Mouse (Mus musculus): ENCODE data around the gene Olfr969.

DNA sequence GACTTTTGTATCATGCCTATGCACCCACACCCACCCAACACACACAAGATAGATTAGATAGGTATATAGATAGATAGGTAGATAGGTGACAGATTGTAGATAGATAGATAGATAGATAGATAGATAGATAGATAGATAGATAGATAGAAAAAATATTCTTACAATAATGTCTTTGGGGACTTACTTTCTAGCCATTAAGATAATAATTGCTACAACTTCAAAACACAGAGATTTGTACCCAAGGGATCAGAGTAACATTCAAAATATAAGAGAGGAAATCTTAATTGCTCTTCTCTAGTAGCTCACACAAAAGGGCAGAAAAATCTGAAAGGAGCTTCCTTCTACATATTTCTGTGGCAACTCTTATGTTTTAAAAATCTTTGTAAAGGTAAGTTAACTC lies 44.8 kb upstream of the Olfr969 start, which contains the start of gene Olfr967:
- TF ChIP-seq CTCF (IDR thresholded peaks at IDR 0.05; ENCODE audit: low read depth) (no peak), EP300 (IDR thresholded peaks at IDR 0.05; ENCODE audit: low read depth) (no peak)
